Mouse (Mus musculus) layer of hippocampus, adult 2 months (tissue): ENCODE results near the gene Gm14190. TPM values are rescaled to one million over a fixed set of nuclear protein-coding genes. Genes with fewer than 3 reads are reported as not detected.
A peak's percentile ranks its signal among the peaks of the same experiment; 100 is the strongest.
"Not testable (repeated sequence)": the region's sequence is repeated elsewhere in the genome, so short reads cannot be mapped to it uniquely, and the experiment has no call there.

Experiments
- DNase-seq, 2 experiments: peaks; one replicate each; pipeline ENCODE4 v3.0.0; 2022; ENCODE audit warnings: low spot score in 2 of 2
- H3K27ac ChIP-seq: fragments of 200-600 bp; 2 replicates; pipeline ENCODE4 v1.8.1; 2022
- H3K4me3 ChIP-seq: fragments of 200-600 bp; 2 replicates; pipeline ENCODE4 v1.8.1; 2022; ENCODE audit warnings: mild to moderate bottlenecking
- CTCF ChIP-seq: fragments of 200-600 bp; conservative IDR thresholded peaks from 2 replicates; pipeline ENCODE4 v1.8.1; 2022; ENCODE audit warnings: antibody characterized with exemption, mild to moderate bottlenecking, moderate library complexity
- long read RNA-seq, 2 experiments: library from polyadenylated mRNA; stranded (forward); transcript quantifications; one replicate each; pipeline ENCODE4 v2.0.0; 2021; ENCODE audit warnings: borderline mapping rate in 2 of 2
- total RNA-seq, 2 experiments: library from RNA; stranded (reverse); gene quantifications; 2 replicates each; pipeline ENCODE4 v1.2.3; 2021

The Gm14190 gene
- not detected for total RNA-seq
- long read RNA-seq, experiment 1: 0 reads
- long read RNA-seq, experiment 2: 0 reads

- TF ChIP-seq CTCF: no peak
- H3K4me3 ChIP-seq: no peak within 1 kb of the TSS
- no peak within 1 kb of the TSS for H3K27ac ChIP-seq
- no peak for DNase-seq
Observed at GRCm38 (mm10) chr11:99690463-99690862, at the start of gene Gm14190. Gm14190 (minus strand) TSS chr11:99690740.

- H3K4me3 ChIP-seq: no peak within 1 kb of the TSS
- no peak for DNase-seq
- no peak within 1 kb of the TSS for H3K27ac ChIP-seq
- TF ChIP-seq CTCF: no peak
Observed at GRCm38 (mm10) chr11:99734190-99734589, 43.6 kb upstream of the Gm14190 start, which contains the start of gene Gm14180. Gm14180 (minus strand) TSS chr11:99734290.

DNA sequence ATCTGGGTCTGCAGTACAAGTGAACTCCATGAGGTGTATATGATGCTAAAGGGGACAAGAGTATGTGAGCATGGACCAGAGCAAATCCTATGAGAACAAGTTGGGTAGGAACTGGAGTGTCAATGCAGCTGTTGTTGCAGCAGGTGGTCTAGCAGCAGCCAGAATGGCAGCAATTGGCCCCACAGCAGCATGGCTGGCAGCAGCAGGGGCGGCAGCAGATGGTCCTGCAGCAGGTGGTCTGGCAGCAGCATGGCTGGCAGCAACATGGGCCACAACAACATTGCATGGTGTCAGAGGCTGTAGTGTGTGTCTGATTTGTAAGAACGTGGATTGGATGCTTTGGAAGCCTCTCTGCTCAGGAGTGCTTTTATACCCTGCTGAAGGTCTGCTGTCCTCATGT is 33.5 kb upstream of the Gm14190 start:
- DNase-seq: no peak
- Histone ChIP-seq H3K4me3 (no peak overlapping the region), H3K27ac (no peak overlapping the region)
- TF ChIP-seq CTCF: no peak

DNA sequence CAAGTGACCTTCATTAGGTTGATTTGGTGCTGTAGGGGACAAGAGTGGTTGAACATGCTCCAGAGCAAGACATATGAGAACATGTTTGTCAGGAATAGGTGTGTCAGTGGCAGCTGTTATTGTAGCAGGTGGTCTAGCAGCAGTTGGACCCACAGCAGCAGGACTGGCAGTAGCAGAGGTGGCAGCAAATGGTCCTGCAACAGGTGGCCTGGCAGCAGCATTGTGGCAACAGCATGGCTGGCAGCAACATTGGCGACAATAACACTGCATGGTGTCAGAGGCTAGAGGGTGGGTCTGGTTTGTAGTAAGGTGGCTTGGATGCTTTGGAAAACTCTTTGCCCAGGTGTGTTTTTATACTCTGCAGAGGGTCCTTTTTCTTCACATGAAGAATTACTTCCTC is 28.2 kb upstream of the Gm14190 start:
- no peak overlapping the region for H3K27ac ChIP-seq
- H3K4me3 ChIP-seq: no peak overlapping the region
- DNase-seq: no peak
- no peak for TF ChIP-seq CTCF

DNA sequence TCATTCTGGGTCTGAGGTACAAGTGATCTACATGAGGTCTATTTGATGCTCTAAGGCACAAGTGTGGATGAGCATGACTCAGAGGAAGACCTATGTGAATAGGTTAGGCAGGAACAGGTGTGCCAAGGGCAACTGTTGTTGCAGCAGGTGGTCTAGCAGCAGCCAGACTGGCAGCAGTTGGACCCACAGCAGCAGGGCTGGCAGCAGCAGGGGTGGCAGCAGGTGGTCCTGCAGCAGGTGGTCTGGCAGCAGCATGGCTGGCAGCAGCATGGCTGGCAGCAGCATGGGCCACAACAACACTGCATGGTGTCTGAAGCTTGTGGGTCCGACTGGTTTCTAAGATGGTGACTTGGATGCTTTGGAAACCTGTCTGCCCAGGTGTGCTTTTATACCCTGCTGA is 5.3 kb downstream of the Gm14190 start:
- H3K27ac ChIP-seq, H3K4me3 ChIP-seq, DNase-seq: not testable (repeated sequence)

GRCm38 (mm10) chr11:99683481-99683880 is 7.1 kb downstream of the Gm14190 start:
- H3K27ac ChIP-seq: no peak overlapping the region
- TF ChIP-seq CTCF: no peak

GRCm38 (mm10) chr11:99665860-99666259 is 24.7 kb downstream of the Gm14190 start, which contains the start of gene Krtap4-6:
Krtap4-6 (minus strand) TSS chr11:99665960.
- Histone ChIP-seq H3K27ac (no peak within 1 kb of the TSS), H3K4me3 (no peak within 1 kb of the TSS)
- TF ChIP-seq CTCF: no peak
- DNase-seq: no peak

More at GRCm38 (mm10) chr11:99683481-99683880, 7.1 kb downstream of the Gm14190 start:
- DNase-seq: no peak
- H3K4me3 ChIP-seq: no peak overlapping the region

- no peak for TF ChIP-seq CTCF
- no peak for DNase-seq
- Histone ChIP-seq H3K27ac (no peak overlapping the region), H3K4me3 (no peak overlapping the region)
Observed at GRCm38 (mm10) chr11:99662802-99663201, 27.7 kb downstream of the Gm14190 start.

GRCm38 (mm10) chr11:99659256-99659655 is 31.3 kb downstream of the Gm14190 start:
- no peak for DNase-seq
- TF ChIP-seq CTCF: no peak
- Histone ChIP-seq H3K4me3 (no peak overlapping the region), H3K27ac (no peak overlapping the region)

- not testable (repeated sequence) for H3K4me3 ChIP-seq, H3K27ac ChIP-seq, DNase-seq
Observed at GRCm38 (mm10) chr11:99658467-99659010, 32.0 kb downstream of the Gm14190 start, which contains the start of gene Gm11563. Gm11563 (minus strand) TSS chr11:99658960.

GRCm38 (mm10) chr11:99657051-99657450 is 33.5 kb downstream of the Gm14190 start:
- DNase-seq: no peak

GRCm38 (mm10) chr11:99650136-99650535 is 40.4 kb downstream of the Gm14190 start, which contains the start of gene Gm11555:
Gm11555 (minus strand) TSS chr11:99650236.
- Histone ChIP-seq H3K27ac (no peak within 1 kb of the TSS), H3K4me3 (no peak within 1 kb of the TSS)
- DNase-seq: no peak
- no peak for TF ChIP-seq CTCF

More at GRCm38 (mm10) chr11:99657051-99657450, 33.5 kb downstream of the Gm14190 start:
- Histone ChIP-seq H3K4me3 (no peak overlapping the region), H3K27ac (no peak overlapping the region)
- no peak for TF ChIP-seq CTCF

- H3K27ac ChIP-seq: no peak overlapping the region
- H3K4me3 ChIP-seq: no peak overlapping the region
- DNase-seq: peak in 1 of 2 experiments; percentile 13
- TF ChIP-seq CTCF: no peak
Observed at GRCm38 (mm10) chr11:99646444-99646843, 44.1 kb downstream of the Gm14190 start.

DNA sequence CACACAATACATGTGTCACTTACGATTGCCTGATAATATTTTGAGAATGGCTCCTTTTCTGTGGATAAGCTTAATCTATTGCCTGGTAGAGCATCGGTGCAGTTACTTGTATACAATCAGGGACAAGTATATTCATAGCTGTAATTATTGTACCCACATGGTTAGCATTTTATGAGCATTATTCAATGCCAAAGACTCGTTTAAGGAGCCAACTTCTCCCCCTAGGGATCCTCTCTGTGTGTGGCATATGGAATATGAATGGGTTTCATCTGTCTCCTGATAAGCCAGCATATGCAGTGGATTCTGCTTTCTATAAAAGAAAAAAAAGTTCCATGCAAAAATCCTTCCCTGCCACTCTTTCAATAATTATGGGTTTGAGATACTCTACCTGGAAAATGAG is 46.2 kb downstream of the Gm14190 start:
- H3K27ac ChIP-seq: no peak overlapping the region
- H3K4me3 ChIP-seq: no peak overlapping the region
- TF ChIP-seq CTCF: 0 out of 2 replicates have a peak, but pooled peaks have one; percentile 22
- DNase-seq: peak in 1 of 2 experiments; percentile 32

DNA sequence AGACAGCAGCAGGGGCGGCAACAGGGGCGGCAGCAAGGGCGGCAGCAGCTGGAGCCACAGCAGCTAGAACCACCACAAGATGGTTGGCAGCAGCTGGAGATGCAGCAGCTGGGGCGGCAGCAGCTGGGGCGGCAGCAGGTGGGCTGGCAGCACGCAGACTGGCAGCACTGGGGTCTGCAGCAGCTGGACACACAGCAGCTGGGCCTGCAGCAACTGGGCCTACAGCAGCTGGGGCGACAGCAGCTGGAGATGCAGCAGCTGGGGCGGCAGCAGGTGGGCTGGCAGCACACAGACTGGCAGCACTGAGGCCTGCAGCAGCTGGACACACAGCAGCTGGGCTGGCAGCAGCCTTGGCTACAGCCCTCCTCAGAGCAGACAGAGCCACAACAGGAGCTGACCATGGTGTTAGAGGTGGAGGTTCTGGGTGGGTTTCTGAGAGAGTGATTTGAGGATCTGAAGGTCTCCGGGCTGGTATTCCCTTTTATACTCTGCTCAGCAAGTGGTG is 46.9 kb downstream of the Gm14190 start, which contains the start of gene Krtap4-7:
Gene Krtap4-7 (minus strand): TSS at position 455 of the 505 bp plus-strand sequence.
- H3K4me3 ChIP-seq, H3K27ac ChIP-seq, DNase-seq: not testable (repeated sequence)
